Mouse (Mus musculus) bone marrow, adult 2 months (tissue): ENCODE measurements around the gene Vmn1r191.
"Not testable (repeated sequence)": the region's sequence is repeated elsewhere in the genome, so short reads cannot be mapped to it uniquely, and the experiment has no call there.

ENCODE experiments used
- CTCF ChIP-seq: fragments of 200-500 bp; IDR thresholded peaks from 2 replicates; pipeline ENCODE4 v1.5.1; 2011; ENCODE audit warnings: low read length, control low read depth; ENCODE audit not compliant: control insufficient read depth, insufficient read depth
- POLR2A ChIP-seq: fragments of 200-500 bp; IDR thresholded peaks from 2 replicates; pipeline ENCODE4 v1.6.1; 2011; ENCODE audit warnings: low read depth, mild to moderate bottlenecking, control low read depth, low read length, borderline replicate concordance; ENCODE audit not compliant: control insufficient read depth

GRCm38 (mm10) chr13:22136495-22137293 is 47.1 kb downstream of the Vmn1r191 start:
- not testable (repeated sequence) for TF ChIP-seq CTCF, POLR2A
